Mouse (Mus musculus) neural tube, embryonic 11.5 days (tissue): Measurements from ENCODE around the gene St8sia2. TPM values are rescaled to one million over a fixed set of nuclear protein-coding genes. Genes with fewer than 3 reads are reported as not detected.
A peak's percentile ranks its signal among the peaks of the same experiment; 100 is the strongest.

ENCODE experiments used
- ATAC-seq: fragments of 200-750 bp; cut with Nextera tagmentation; 2 replicates; pipeline ENCODE4 v1.8.0; 2017; ENCODE audit warnings: moderate number of reproducible peaks, mild to moderate bottlenecking, moderate TSS enrichment, moderate library complexity; ENCODE audit not compliant: insufficient read depth, low FRiP score, low TSS enrichment
- DNase-seq: peaks from one replicate; pipeline ENCODE4 v3.0.0-alpha.2; 2015; ENCODE audit warnings: low spot score
- H3K27ac ChIP-seq: fragments of 300-500 bp; sonication (generic); 2 replicates; pipeline ENCODE4 v1.5.1; 2014; ENCODE audit warnings: low read depth, mild to moderate bottlenecking, low read length
- H3K27me3 ChIP-seq: fragments of 300-500 bp; sonication (generic); 2 replicates; pipeline ENCODE4 v1.6.1; 2014; ENCODE audit warnings: mild to moderate bottlenecking, low read length, mixed read lengths; ENCODE audit not compliant: control insufficient read depth, insufficient read depth
- H3K36me3 ChIP-seq: fragments of 300-500 bp; sonication (generic); 2 replicates; pipeline ENCODE4 v1.6.1; 2014; ENCODE audit warnings: mild to moderate bottlenecking, low read length, moderate library complexity, mixed read lengths; ENCODE audit not compliant: control insufficient read depth, insufficient read depth
- H3K4me1 ChIP-seq: fragments of 300-500 bp; sonication (generic); 2 replicates; pipeline ENCODE4 v1.6.1; 2014; ENCODE audit warnings: low read length, mixed read lengths; ENCODE audit not compliant: control insufficient read depth, insufficient read depth
- H3K4me2 ChIP-seq: fragments of 300-500 bp; sonication (generic); 2 replicates; pipeline ENCODE4 v1.6.1; 2014; ENCODE audit warnings: low read depth, mild to moderate bottlenecking, moderate library complexity
- H3K4me3 ChIP-seq: fragments of 300-500 bp; sonication (generic); 2 replicates; pipeline ENCODE4 v1.5.1; 2014; ENCODE audit warnings: low read depth, low read length
- H3K9ac ChIP-seq: fragments of 300-500 bp; sonication (generic); 2 replicates; pipeline ENCODE4 v1.6.1; 2014; ENCODE audit warnings: mild to moderate bottlenecking, low read length
- H3K9me3 ChIP-seq: fragments of 300-500 bp; sonication (generic); 2 replicates; pipeline ENCODE4 v1.6.1; 2016; ENCODE audit warnings: low read length; ENCODE audit not compliant: control insufficient read depth
- WGBS: fragments of 180-500 bp; shearing (Covaris S2); extraction: QIAGEN DNeasy Blood & Tissue Kit; methylation state at CpG from one replicate; pipeline ENCODE4 v1.1.7; 2014; 5-methylcytosine and 5-hydroxymethylcytosine counted together
- polyA plus RNA-seq: library from polyadenylated mRNA; unstranded; fragments of >200 nt; fragmentation: Nextera tagmentation; extraction: Ambion mirVana; gene quantifications from 2 replicates; pipeline ENCODE4 v1.2.1, GENCODE M21; 2014

Gene St8sia2
- polyA plus RNA-seq, 1 experiment from 2014 or later, result 51.0 TPM

- ATAC-seq, result no peak
- Histone ChIP-seq H3K4me2 (no peak overlapping the region), H3K4me1 (no peaks in the 10 kb centered on the region), H3K4me3 (no peak overlapping the region), H3K36me3 (peaks cover 16% of the 10 kb centered on the region), H3K9me3 (no peaks in the 10 kb centered on the region), H3K9ac (no peak overlapping the region), H3K27ac (no peak overlapping the region), H3K27me3 (no peaks in the 10 kb centered on the region)
- peak; percentile 62 for DNase-seq
- 75% methylated on average over 4 of the region's 4 CpGs for WGBS
Measured at GRCm38 (mm10) chr7:73941640-73942039, 71.8 kb downstream of the St8sia2 start.

- no peak overlapping the region for H3K9ac ChIP-seq
- H3K27me3 ChIP-seq, result no peaks in the 10 kb centered on the region
- H3K4me2 ChIP-seq, result no peak overlapping the region
- H3K36me3 ChIP-seq, result peaks cover 14% of the 10 kb centered on the region
- ATAC-seq (no peak), DNase-seq (no peak)
- H3K4me3 ChIP-seq, result no peak overlapping the region
- H3K4me1 ChIP-seq, result no peaks in the 10 kb centered on the region
- no peak overlapping the region for H3K27ac ChIP-seq
- no peaks in the 10 kb centered on the region for H3K9me3 ChIP-seq
- WGBS, result 93% methylated on average over 8 of the region's 8 CpGs
Measured at GRCm38 (mm10) chr7:73939236-73939635, 74.3 kb downstream of the St8sia2 start.

DNA sequence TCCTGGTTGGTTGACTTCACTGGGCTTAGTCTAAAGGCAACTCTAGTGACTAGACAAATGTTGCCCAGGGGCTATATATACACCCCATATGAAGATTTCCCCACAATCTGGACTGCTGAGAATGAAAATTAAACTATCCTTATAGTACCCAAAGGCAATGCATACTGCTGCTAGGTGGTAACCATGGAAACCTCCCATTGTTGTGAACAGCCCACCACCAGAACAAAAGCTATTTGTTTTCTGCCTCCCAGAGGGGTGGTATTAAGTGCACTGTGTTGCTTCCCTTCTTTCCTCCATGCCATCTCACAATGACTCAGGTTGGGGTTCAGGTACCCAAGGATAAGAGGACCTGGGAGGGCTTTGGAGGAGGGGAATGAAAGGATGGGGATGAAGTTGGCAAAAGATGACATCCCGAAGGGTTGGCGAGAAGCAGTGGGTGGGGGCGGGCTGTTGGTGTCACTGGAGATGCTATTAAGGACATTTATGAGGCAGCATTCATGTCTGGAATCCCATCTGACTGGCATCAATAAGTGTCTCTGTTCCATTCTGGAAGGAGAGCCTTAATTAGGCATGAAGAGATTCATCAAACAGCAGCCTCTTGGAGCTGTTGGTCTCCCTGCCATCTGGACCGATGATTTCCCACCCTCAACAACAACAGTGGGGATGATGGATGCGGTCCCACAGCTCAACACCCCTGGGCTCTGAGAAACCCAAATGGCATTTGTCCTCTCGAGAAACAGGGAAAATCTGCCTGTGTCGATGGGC, 75.3 kb downstream of the St8sia2 start:
- Histone ChIP-seq H3K27ac (no peak overlapping the region), H3K4me2 (no peak overlapping the region), H3K9me3 (no peaks in the 10 kb centered on the region), H3K4me3 (no peak overlapping the region), H3K36me3 (peaks cover 10% of the 10 kb centered on the region), H3K9ac (no peak overlapping the region), H3K27me3 (no peaks in the 10 kb centered on the region), H3K4me1 (no peaks in the 10 kb centered on the region)
- DNase-seq (peak; percentile 63), ATAC-seq (peak; percentile 84)
- 37% methylated on average over 7 of the region's 7 CpGs for WGBS

DNA sequence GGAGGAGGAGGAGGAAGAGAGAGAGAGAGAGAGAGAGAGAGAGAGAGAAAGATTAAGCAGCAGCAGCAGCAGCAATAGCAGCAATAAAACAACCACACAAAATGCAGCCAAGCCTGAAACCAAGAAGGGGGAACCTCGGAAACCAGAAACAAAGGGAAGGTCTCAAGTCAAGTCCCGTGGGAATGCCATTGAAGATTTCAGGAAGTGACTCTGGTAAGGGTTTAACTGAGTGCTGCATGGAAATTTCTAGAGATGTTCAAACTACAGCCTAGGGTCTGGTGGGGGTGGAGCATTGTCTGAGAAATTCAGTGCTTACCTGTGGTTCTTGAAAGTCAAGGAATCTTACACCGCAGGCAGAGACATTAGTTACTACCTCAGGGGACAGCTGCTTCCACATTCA, 77.4 kb downstream of the St8sia2 start:
- H3K4me1 ChIP-seq, result no peaks in the 10 kb centered on the region
- ATAC-seq (no peak), DNase-seq (no peak)
- no peaks in the 10 kb centered on the region for H3K9me3 ChIP-seq
- H3K9ac ChIP-seq, result no peak overlapping the region
- no peaks in the 10 kb centered on the region for H3K36me3 ChIP-seq
- H3K27ac ChIP-seq, result no peak overlapping the region
- H3K4me2 ChIP-seq, result no peak overlapping the region
- no peak overlapping the region for H3K4me3 ChIP-seq
- 47% methylated on average over 3 of the region's 3 CpGs for WGBS
- H3K27me3 ChIP-seq, result no peaks in the 10 kb centered on the region

- Histone ChIP-seq H3K9ac (no peak overlapping the region), H3K4me1 (no peaks in the 10 kb centered on the region), H3K36me3 (no peaks in the 10 kb centered on the region), H3K4me2 (no peak overlapping the region), H3K4me3 (no peak overlapping the region), H3K27ac (no peak overlapping the region), H3K9me3 (no peaks in the 10 kb centered on the region), H3K27me3 (no peaks in the 10 kb centered on the region)
- 76% methylated on average over 2 of the region's 2 CpGs for WGBS
- ATAC-seq (no peak), DNase-seq (no peak)
Measured at GRCm38 (mm10) chr7:73935703-73936102, 77.8 kb downstream of the St8sia2 start.

DNA sequence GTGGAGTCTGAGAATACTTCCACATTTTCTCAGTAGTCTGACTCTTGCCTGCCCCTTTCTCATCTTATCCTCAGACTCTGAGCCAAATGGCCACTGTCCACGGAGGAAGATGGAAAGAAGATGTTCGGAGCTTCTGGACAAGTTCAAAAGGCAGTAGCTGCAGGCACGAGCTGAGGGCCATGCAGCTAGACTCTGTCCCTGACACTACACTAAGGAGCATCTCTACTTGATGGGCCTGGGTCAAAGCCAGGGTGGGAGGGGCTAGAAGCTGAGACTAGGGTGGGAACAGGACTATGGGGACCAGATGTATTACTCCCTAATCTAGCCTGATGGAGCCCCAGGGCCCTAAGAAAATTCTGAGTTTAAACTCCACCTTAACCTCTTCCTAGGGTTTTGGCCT, 80.5 kb downstream of the St8sia2 start:
- Histone ChIP-seq H3K27ac (no peak overlapping the region), H3K4me3 (no peak overlapping the region), H3K9ac (no peak overlapping the region), H3K9me3 (no peaks in the 10 kb centered on the region), H3K36me3 (no peaks in the 10 kb centered on the region), H3K4me2 (no peak overlapping the region), H3K27me3 (no peaks in the 10 kb centered on the region), H3K4me1 (no peaks in the 10 kb centered on the region)
- no peak for DNase-seq
- ATAC-seq, result no peak
- 87% methylated on average over 3 of the region's 3 CpGs for WGBS

DNA sequence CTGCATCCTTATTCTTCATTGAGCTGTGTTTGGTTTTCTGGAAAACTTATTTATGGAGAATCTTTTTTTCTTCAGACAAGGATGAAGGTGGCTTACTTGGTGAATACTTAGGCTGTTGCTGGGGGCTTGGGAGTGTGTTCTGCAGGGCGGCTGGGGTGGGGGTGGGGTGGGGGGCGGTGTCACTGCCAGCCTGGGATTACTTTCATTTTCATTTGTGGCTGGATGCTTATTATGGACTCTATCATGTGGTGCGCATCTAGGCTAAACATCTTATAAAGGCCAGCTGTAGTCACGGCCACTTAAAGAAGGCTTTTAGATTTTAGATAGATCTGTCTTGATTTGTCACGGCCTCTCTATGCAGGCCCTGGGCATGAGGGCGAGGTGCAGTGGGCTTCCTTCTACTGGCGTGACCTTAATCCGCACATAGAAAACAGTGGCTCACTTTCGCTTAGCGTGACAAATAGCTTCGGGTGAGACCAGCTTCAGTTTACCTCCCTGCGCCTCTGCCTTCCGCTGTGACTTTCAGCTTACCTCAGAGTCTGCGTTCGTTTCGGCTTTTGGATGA, 92.5 kb downstream of the St8sia2 start:
- WGBS, result 59% methylated on average over 16 of the region's 16 CpGs
- Histone ChIP-seq H3K4me3 (no peak overlapping the region), H3K4me1 (peaks cover 12% of the 10 kb centered on the region; the same call in 1 of the 2 replicates), H3K36me3 (no peaks in the 10 kb centered on the region), H3K27me3 (no peaks in the 10 kb centered on the region), H3K4me2 (no peak overlapping the region), H3K9me3 (no peaks in the 10 kb centered on the region), H3K9ac (no peak overlapping the region), H3K27ac (no peak overlapping the region)
- DNase-seq (peak; percentile 47), ATAC-seq (peak; percentile 56)

GRCm38 (mm10) chr7:73917633-73918311, 95.7 kb downstream of the St8sia2 start:
- ATAC-seq (peak; percentile 76), DNase-seq (peak; percentile 47)
- no peaks in the 10 kb centered on the region for H3K27me3 ChIP-seq
- H3K27ac ChIP-seq, result peak overlapping the region; percentile 63
- H3K9ac ChIP-seq, result no peak overlapping the region
- H3K4me3 ChIP-seq, result no peak overlapping the region
- H3K9me3 ChIP-seq, result no peaks in the 10 kb centered on the region
- no peak overlapping the region for H3K4me2 ChIP-seq
- peaks cover 12% of the 10 kb centered on the region; the same call in 1 of the 2 replicates for H3K4me1 ChIP-seq
- no peaks in the 10 kb centered on the region for H3K36me3 ChIP-seq
- WGBS, result 47% methylated on average over 9 of the region's 9 CpGs
